Mouse (Mus musculus) hindbrain, postnatal 0 days (tissue): ENCODE results near the gene Per1. TPM values are rescaled to one million over a fixed set of nuclear protein-coding genes. Genes with fewer than 3 reads are reported as not detected.

Experiments used
- ATAC-seq: fragments of 200-750 bp; cut with Nextera tagmentation; 2 replicates; pipeline ENCODE4 v1.8.0; 2017; ENCODE audit warnings: mild to moderate bottlenecking, moderate TSS enrichment, moderate library complexity
- DNase-seq: peaks from one replicate; pipeline ENCODE4 v3.0.0-alpha.2; 2015; ENCODE audit warnings: low spot score
- H3K27ac ChIP-seq: fragments of 300-500 bp; sonication (generic); 2 replicates; pipeline ENCODE4 v1.5.1; 2014; ENCODE audit warnings: mild to moderate bottlenecking
- H3K27me3 ChIP-seq: fragments of 300-500 bp; sonication (generic); 2 replicates; pipeline ENCODE4 v1.6.1; 2014; ENCODE audit warnings: low read length, mixed read lengths; ENCODE audit not compliant: insufficient read depth
- H3K36me3 ChIP-seq: fragments of 300-500 bp; sonication (generic); 2 replicates; pipeline ENCODE4 v1.6.1; 2014; ENCODE audit warnings: low read length, mixed read lengths; ENCODE audit not compliant: insufficient read depth
- H3K4me1 ChIP-seq: fragments of 300-500 bp; sonication (generic); 2 replicates; pipeline ENCODE4 v1.6.1; 2014; ENCODE audit warnings: antibody characterized with exemption, low read length, mixed read lengths; ENCODE audit not compliant: insufficient read depth
- H3K4me2 ChIP-seq: fragments of 300-500 bp; sonication (generic); 2 replicates; pipeline ENCODE4 v1.6.1; 2014; ENCODE audit warnings: low read depth, mild to moderate bottlenecking, low read length, moderate library complexity, mixed read lengths
- H3K4me3 ChIP-seq: fragments of 300-500 bp; sonication (generic); 2 replicates; pipeline ENCODE4 v1.5.1; 2014; ENCODE audit warnings: low read length
- H3K9ac ChIP-seq: fragments of 300-500 bp; sonication (generic); replicated peaks from 2 replicates; pipeline ENCODE4 v1.6.1; 2014; ENCODE audit warnings: mild to moderate bottlenecking, low read length, moderate library complexity, mixed read lengths
- H3K9me3 ChIP-seq: fragments of 300-500 bp; sonication (generic); 2 replicates; pipeline ENCODE4 v1.6.1; 2016; ENCODE audit warnings: low read length, mixed read lengths
- CTCF ChIP-seq: IDR thresholded peaks from 2 replicates; pipeline ENCODE4 v1.5.1; 2016; ENCODE audit warnings: antibody characterized with exemption, control low read depth, low read depth
- WGBS: fragments of 180-500 bp; shearing (Covaris S2); extraction: QIAGEN DNeasy Blood & Tissue Kit; methylation state at CpG from one replicate; pipeline ENCODE4 v1.1.7; 2014; 5-methylcytosine and 5-hydroxymethylcytosine counted together
- polyA plus RNA-seq: library from polyadenylated mRNA; unstranded; fragments of >200 nt; fragmentation: Nextera tagmentation; extraction: Ambion mirVana; gene quantifications from 2 replicates; pipeline ENCODE4 v1.2.1, GENCODE M21; 2015
- total RNA-seq: library from RNA; depleted of rRNA; stranded (reverse); fragments of >200 nt; gene quantifications from 2 replicates; pipeline ENCODE4 v1.2.3, GENCODE M21; 2014

Gene Per1
- total and polyA plus RNA-seq, 2 experiments from 2014 or later: 15.9 to 27.1 TPM

DNA sequence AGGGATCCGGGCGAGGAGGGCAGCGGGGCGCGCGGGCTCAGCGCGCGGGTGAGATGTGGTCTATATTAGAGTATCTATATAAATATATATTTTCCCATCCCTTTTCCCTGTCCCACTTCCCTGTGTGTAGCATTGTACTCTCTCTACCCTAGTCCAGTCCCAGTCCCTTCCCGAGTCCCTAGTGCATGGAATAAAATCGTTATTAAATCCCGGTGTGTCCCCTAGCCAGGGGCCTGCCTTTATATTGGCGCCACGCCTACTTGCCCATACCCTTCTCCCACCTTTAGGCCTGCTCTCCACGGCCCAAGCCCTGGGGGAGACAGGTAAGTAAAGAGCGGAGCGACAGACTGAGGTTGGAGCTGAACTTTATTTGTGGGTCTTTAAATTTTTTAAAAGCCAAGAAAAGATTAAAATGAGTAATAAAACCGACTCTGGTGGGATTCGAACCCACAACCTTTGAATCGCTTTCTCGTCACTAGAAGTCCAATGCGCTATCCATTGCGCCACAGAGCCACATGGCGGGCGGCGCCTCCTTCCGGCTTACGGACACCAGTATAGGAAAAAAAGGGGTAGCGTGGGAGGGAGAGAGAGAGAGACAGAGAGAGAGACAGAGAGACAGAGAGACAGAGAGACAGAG lies 28.2 kb downstream of the Per1 start:
- DNase-seq (peak; percentile 93), ATAC-seq (peak; percentile 13)
- peak; percentile 44 for TF ChIP-seq CTCF
- Histone ChIP-seq H3K36me3 (no peaks in the 10 kb centered on the region), H3K4me2 (peak overlapping the region; percentile 97), H3K9ac (peak overlapping the region; percentile 74), H3K27me3 (no peaks in the 10 kb centered on the region), H3K27ac (peak overlapping the region; percentile 89), H3K9me3 (no peaks in the 10 kb centered on the region), H3K4me1 (peaks cover 19% of the 10 kb centered on the region), H3K4me3 (peak overlapping the region; percentile 77)
- under 1% methylated on average over 29 of the region's 29 CpGs for WGBS

DNA sequence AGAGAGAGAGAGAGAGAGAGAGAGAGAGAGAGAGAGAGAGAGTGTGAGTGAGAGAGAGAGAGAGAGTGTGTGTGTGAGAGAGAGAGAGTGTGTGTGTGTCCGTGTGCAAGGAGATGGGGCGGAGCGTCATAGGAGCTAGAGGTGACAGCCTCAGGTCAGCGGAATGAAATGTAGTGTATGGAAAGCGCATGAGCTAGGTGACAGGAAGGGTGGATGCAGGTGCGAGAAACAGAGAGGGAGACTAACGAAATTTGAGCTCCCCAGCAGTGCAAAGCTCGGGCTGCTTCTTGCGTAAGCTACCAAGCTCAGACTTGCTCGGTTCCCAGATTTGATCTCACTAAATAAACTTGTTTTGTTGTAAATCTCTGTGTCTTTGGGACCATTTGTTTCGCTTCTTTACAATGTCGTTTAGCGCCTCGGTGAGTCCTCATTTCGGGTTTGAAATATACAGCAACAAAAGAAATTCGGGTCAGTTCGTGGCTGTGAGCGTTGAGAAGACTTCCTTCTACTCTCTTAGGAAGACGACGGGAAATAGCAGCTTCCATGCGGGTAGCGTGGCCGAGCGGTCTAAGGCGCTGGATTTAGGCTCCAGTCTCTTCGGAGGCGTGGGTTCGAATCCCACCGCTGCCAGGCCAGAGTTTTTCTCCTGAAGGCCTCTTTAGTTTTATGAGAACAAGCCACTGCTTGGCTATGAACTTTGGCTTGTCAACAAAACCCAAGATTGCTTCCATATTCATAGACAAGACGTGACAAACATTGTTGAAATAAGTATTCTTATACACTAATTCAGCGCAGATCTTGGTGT lies 28.9 kb downstream of the Per1 start:
- Histone ChIP-seq H3K9ac (peak overlapping the region; percentile 58), H3K27me3 (no peaks in the 10 kb centered on the region), H3K9me3 (no peaks in the 10 kb centered on the region), H3K36me3 (no peaks in the 10 kb centered on the region), H3K4me1 (peaks cover 19% of the 10 kb centered on the region), H3K4me3 (peak overlapping the region; percentile 77), H3K4me2 (peak overlapping the region; percentile 97), H3K27ac (peak overlapping the region; percentile 89)
- whole genome bisulfite sequencing: under 1% methylated on average over 31 of the region's 31 CpGs
- ATAC-seq (peak; percentile 60), DNase-seq (peak; percentile 95)
- TF ChIP-seq CTCF: no peak

DNA sequence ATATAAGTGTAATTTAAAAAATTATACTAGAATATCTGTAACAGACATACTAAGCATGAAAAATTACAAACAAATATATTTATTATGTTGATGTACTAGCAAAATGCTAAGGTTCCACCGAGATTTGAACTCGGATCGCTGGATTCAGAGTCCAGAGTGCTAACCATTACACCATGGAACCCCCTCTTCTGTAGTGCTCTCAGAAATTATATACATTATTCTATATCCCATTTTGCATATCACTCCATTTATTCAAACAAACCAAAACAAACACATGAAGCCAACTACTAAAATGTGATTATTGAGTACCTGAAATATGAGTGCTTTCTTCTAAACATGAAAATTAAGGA lies 29.5 kb downstream of the Per1 start:
- peaks cover 19% of the 10 kb centered on the region for H3K4me1 ChIP-seq
- peak overlapping the region; percentile 77 for H3K4me3 ChIP-seq
- ATAC-seq (0 out of 2 replicates have a peak, but pooled peaks have one; percentile 32), DNase-seq (peak; percentile 91)
- no peaks in the 10 kb centered on the region for H3K27me3 ChIP-seq
- no peaks in the 10 kb centered on the region for H3K36me3 ChIP-seq
- 0% methylated on average over 3 of the region's 3 CpGs for WGBS
- no peak overlapping the region for H3K27ac ChIP-seq
- no peaks in the 10 kb centered on the region for H3K9me3 ChIP-seq
- H3K4me2 ChIP-seq: peak overlapping the region; percentile 97
- no peak overlapping the region for H3K9ac ChIP-seq
- TF ChIP-seq CTCF: no peak

GRCm38 (mm10) chr11:69125041-69125851 lies 30.2 kb downstream of the Per1 start:
- ATAC-seq: peak; percentile 48
- Histone ChIP-seq H3K4me3 (peak overlapping the region; percentile 57), H3K27me3 (no peaks in the 10 kb centered on the region), H3K4me1 (peaks cover 15% of the 10 kb centered on the region), H3K27ac (peak overlapping the region; percentile 87), H3K36me3 (no peaks in the 10 kb centered on the region), H3K4me2 (peak overlapping the region; percentile 81), H3K9me3 (no peaks in the 10 kb centered on the region), H3K9ac (peak overlapping the region; percentile 52)
- WGBS: under 1% methylated on average over 24 of the region's 24 CpGs
- peak; percentile 93 for DNase-seq
- peak; percentile 68 for TF ChIP-seq CTCF

DNA sequence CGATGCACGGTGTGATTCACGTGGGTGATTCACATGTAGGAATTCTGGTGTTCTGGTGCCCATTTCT lies 30.7 kb downstream of the Per1 start, which contains the start of gene Aloxe3:
Gene Aloxe3, plus strand, starts transcription at position 45 of the 67 bp plus-strand sequence.
- Histone ChIP-seq H3K4me1 (peaks cover 12% of the 10 kb centered on the region), H3K9ac (peak within 1 kb of the TSS; percentile 52), H3K4me3 (peak within 1 kb of the TSS; percentile 57), H3K4me2 (peak within 1 kb of the TSS; percentile 81), H3K9me3 (no peaks in the 10 kb centered on the region), H3K27ac (peak within 1 kb of the TSS; percentile 87), H3K36me3 (no peaks in the 10 kb centered on the region), H3K27me3 (no peaks in the 10 kb centered on the region)
- no peak for DNase-seq
- ATAC-seq: no peak
- TF ChIP-seq CTCF: no peak
- WGBS: 0% methylated on average over 3 of the region's 3 CpGs

GRCm38 (mm10) chr11:69125919-69126705 lies 31.1 kb downstream of the Per1 start:
- H3K27ac ChIP-seq: peak overlapping the region; percentile 87
- H3K27me3 ChIP-seq: no peaks in the 10 kb centered on the region
- peak overlapping the region; percentile 81 for H3K4me2 ChIP-seq
- H3K4me3 ChIP-seq: peak overlapping the region; percentile 57
- no peak for TF ChIP-seq CTCF
- peak overlapping the region; percentile 52 for H3K9ac ChIP-seq
- ATAC-seq (no peak), DNase-seq (peak; percentile 31)
- H3K9me3 ChIP-seq: no peaks in the 10 kb centered on the region
- H3K4me1 ChIP-seq: peaks cover 9% of the 10 kb centered on the region; the same call in 1 of the 2 replicates
- 9% methylated on average over 20 of the region's 20 CpGs for WGBS
- H3K36me3 ChIP-seq: no peaks in the 10 kb centered on the region
